Mouse (Mus musculus) spleen, adult 2 months (tissue): ENCODE measurements around the gene 1700025G04Rik.

ENCODE experiments used
- CTCF ChIP-seq: fragments of 200-500 bp; IDR thresholded peaks from 2 replicates; pipeline ENCODE4 v1.5.1; 2011; ENCODE audit warnings: mild to moderate bottlenecking, inconsistent platforms; ENCODE audit not compliant: insufficient read depth, insufficient read length, insufficient replicate concordance; ENCODE audit errors: extremely low read depth
- POLR2A ChIP-seq: fragments of 200-500 bp; IDR thresholded peaks from 2 replicates; pipeline ENCODE4 v1.6.1; 2011; ENCODE audit warnings: low read depth, low read length, inconsistent platforms

GRCm38 (mm10) chr1:152024019-152024787 lies 65.7 kb downstream of the 1700025G04Rik start:
- no peak for TF ChIP-seq CTCF
- TF ChIP-seq POLR2A, result no peak
